Comparison of ENCODE assay signal across 8 mouse cellular contexts in genomic region chr2:156721554-156722070, GRCm38 (mm10). TPM values are rescaled to one million over a fixed set of nuclear protein-coding genes. Genes with fewer than 3 reads are reported as not detected.
A peak's percentile ranks its signal among the peaks of the same experiment; 100 is the strongest.
DNase-seq lines count a peak whose midpoint lies in the region; ATAC-seq and TF ChIP-seq lines count a peak whose summit lies in the region.

No protein-coding gene starts in this region.

- H3K9ac ChIP-seq in heart, embryonic 11.5 days (ENCODE audit: low read depth, low read length), result peak overlapping the region; percentile 97
- H3K9ac ChIP-seq in hindbrain, embryonic 11.5 days (ENCODE audit: low read depth, low read length), result peak overlapping the region; percentile 97
- peak overlapping the region; percentile 99 for H3K9ac ChIP-seq in midbrain, embryonic 13.5 days (replicated peaks)

- 1% methylated on average over 17 of the region's 17 CpGs for WGBS in heart, embryonic 11.5 days (ENCODE audit: insufficient replicate concordance)
- WGBS in hindbrain, embryonic 11.5 days, result under 1% methylated on average over 17 of the region's 17 CpGs
- WGBS in midbrain, embryonic 13.5 days, result 0% methylated on average over 17 of the region's 17 CpGs

- peaks cover 66% of the 10 kb centered on the region for H3K4me1 ChIP-seq in heart, embryonic 11.5 days (ENCODE audit: control insufficient read depth, insufficient read depth, low read length)
- peaks cover 84% of the 10 kb centered on the region for H3K4me1 ChIP-seq in G1E (ENCODE audit: insufficient read depth, low read depth, low read length)
- H3K4me1 ChIP-seq in hindbrain, embryonic 11.5 days (replicated peaks; ENCODE audit: control insufficient read depth, insufficient read depth, low read length), result peaks cover 17% of the 10 kb centered on the region
- peaks cover 74% of the 10 kb centered on the region for H3K4me1 ChIP-seq in midbrain, embryonic 13.5 days (replicated peaks)

- no peak for ATAC-seq in heart, embryonic 11.5 days (replicated peaks; ENCODE audit: insufficient number of reproducible peaks, low FRiP score, low TSS enrichment)
- no peak for ATAC-seq in G1E (ENCODE audit: extremely low read depth, insufficient number of reproducible peaks, low FRiP score, poor library complexity, severe bottlenecking)
- ATAC-seq in hindbrain, embryonic 11.5 days (ENCODE audit: low FRiP score), result peak; percentile 15; the same call in 1 of the 2 replicates
- 0 out of 2 replicates have a peak, but pooled peaks have one; percentile 3 for ATAC-seq in midbrain, embryonic 13.5 days
- ATAC-seq in CD4-positive, CD25-positive, alpha-beta regulatory T cell, adult 4 months, result no peak

- H3K27me3 ChIP-seq in heart, embryonic 11.5 days (ENCODE audit: control insufficient read depth, insufficient read depth, low read length), result no peaks in the 10 kb centered on the region
- no peaks in the 10 kb centered on the region for H3K27me3 ChIP-seq in G1E (ENCODE audit: insufficient read depth, low read length)
- no peaks in the 10 kb centered on the region for H3K27me3 ChIP-seq in hindbrain, embryonic 11.5 days (ENCODE audit: control insufficient read depth, insufficient read depth, low read length)
- no peaks in the 10 kb centered on the region for H3K27me3 ChIP-seq in midbrain, embryonic 13.5 days

- no peaks in the 10 kb centered on the region for H3K36me3 ChIP-seq in heart, embryonic 11.5 days (ENCODE audit: control insufficient read depth, insufficient read depth, low read length)
- peaks cover 34% of the 10 kb centered on the region for H3K36me3 ChIP-seq in G1E (replicated peaks)
- no peaks in the 10 kb centered on the region for H3K36me3 ChIP-seq in hindbrain, embryonic 11.5 days (ENCODE audit: control insufficient read depth, insufficient read depth, low read length)
- no peaks in the 10 kb centered on the region for H3K36me3 ChIP-seq in midbrain, embryonic 13.5 days

- H3K4me2 ChIP-seq in heart, embryonic 11.5 days, result peak overlapping the region; percentile 87
- peak overlapping the region; percentile 54 for H3K4me2 ChIP-seq in hindbrain, embryonic 11.5 days (replicated peaks; ENCODE audit: low read depth, low read length)
- H3K4me2 ChIP-seq in midbrain, embryonic 13.5 days (replicated peaks), result peak overlapping the region; percentile 81

- H3K9me3 ChIP-seq in heart, embryonic 11.5 days (replicated peaks; ENCODE audit: control insufficient read depth, low read length), result no peaks in the 10 kb centered on the region
- H3K9me3 ChIP-seq in G1E (replicated peaks), result no peaks in the 10 kb centered on the region
- no peaks in the 10 kb centered on the region for H3K9me3 ChIP-seq in hindbrain, embryonic 11.5 days (ENCODE audit: control insufficient read depth, low read length)
- H3K9me3 ChIP-seq in midbrain, embryonic 13.5 days, result no peaks in the 10 kb centered on the region

- H3K27ac ChIP-seq in heart, embryonic 11.5 days (ENCODE audit: low read depth, low read length), result peak overlapping the region; percentile 80
- H3K27ac ChIP-seq in hindbrain, embryonic 11.5 days (ENCODE audit: low read depth, low read length), result peak overlapping the region; percentile 88
- H3K27ac ChIP-seq in midbrain, embryonic 13.5 days, result peak overlapping the region; percentile 93

- no peak for DNase-seq in heart, adult 8-10 months (ENCODE audit: low spot score)
- no peak for DNase-seq in G1E (ENCODE audit: low spot score)
- no peak for DNase-seq in hindbrain, embryonic 11.5 days (ENCODE audit: low spot score)
- no peak for DNase-seq in left cerebral cortex, adult 9 months (ENCODE audit: low spot score in 2 of 2)
- no peak for DNase-seq in cerebellum, postnatal 14 days

- no peak for TF ChIP-seq CTCF in G1E (IDR thresholded peaks at IDR 0.05; ENCODE audit: low read depth, low read length)

- H3K4me3 ChIP-seq in heart, embryonic 11.5 days (ENCODE audit: low read depth, low read length), result peak overlapping the region; percentile 96
- H3K4me3 ChIP-seq in G1E (ENCODE audit: low read depth, low read length), result peak overlapping the region; percentile 88
- H3K4me3 ChIP-seq in hindbrain, embryonic 11.5 days (ENCODE audit: low read depth, low read length), result peak overlapping the region; percentile 92
- peak overlapping the region; percentile 93 for H3K4me3 ChIP-seq in midbrain, embryonic 13.5 days (replicated peaks)

RNA-seq across cellular contexts. Expression of gene Myl9, which starts 53.6 kb away (rescaled TPM):
- polyA plus RNA-seq in heart, embryonic 11.5 days (2014; fragmentation: Nextera tagmentation; extraction: Ambion mirVana), result 2,229 and 2,268 TPM in 2 replicates
- 10 to 100 TPM; 40.0 to 70.3 (median 65.6) TPM for total RNA-seq in heart, adult 8-10 months (2022)
- total RNA-seq in G1E (2014; fragmentation: Nextera tagmentation), result not detected in 2 replicates
- total RNA-seq in G1E (2017), result 1.3 TPM in 1 of 2 replicates, not detected in the other
- 0.43 and 0.44 TPM in 2 replicates for polyA plus RNA-seq in G1E (2012)
- 96.1 and 133 TPM in 2 replicates for polyA plus RNA-seq in hindbrain, embryonic 11.5 days (2014; fragmentation: Nextera tagmentation; extraction: Ambion mirVana)
- 33.0 and 37.4 TPM in 2 replicates for polyA plus RNA-seq in midbrain, embryonic 13.5 days (2015; fragmentation: Nextera tagmentation; extraction: Ambion mirVana)
- not detected for polyA plus RNA-seq in CD4-positive, CD25-positive, alpha-beta regulatory T cell, adult 4 months (2017; shearing (Covaris generic))

Comparison
In these comparisons a context has a peak if more than half of its experiments do, and no peak if none do; other contexts are left out.
1. ATAC-seq: peak in hindbrain, embryonic 11.5 days (single experiment) and midbrain, embryonic 13.5 days (single experiment); none in heart, embryonic 11.5 days (single experiment), G1E (single experiment) and CD4-positive, CD25-positive, alpha-beta regulatory T cell, adult 4 months (single experiment).
2. RNA of gene Myl9, which starts 53.6 kb away (polyA plus RNA-seq): 2,229 to 2,268 TPM in heart, embryonic 11.5 days, 96.1 to 133 TPM in hindbrain, embryonic 11.5 days and 33.0 to 37.4 TPM in midbrain, embryonic 13.5 days; 0.43 to 0.44 TPM in G1E and not detected in CD4-positive, CD25-positive, alpha-beta regulatory T cell, adult 4 months; every median in the first group is over 10 times any median in the second.
3. Peak in every context shown above with its lines, with median percentiles within 50 percentile points of each other: H3K27ac ChIP-seq, H3K4me2 ChIP-seq, H3K4me3 ChIP-seq and H3K9ac ChIP-seq.